Mouse (Mus musculus) midbrain, embryonic 10.5 days (tissue): ENCODE data around the gene Crlf1. TPM values are rescaled to one million over a fixed set of nuclear protein-coding genes. Genes with fewer than 3 reads are reported as not detected.
"Not testable (repeated sequence)": the region's sequence is repeated elsewhere in the genome, so short reads cannot be mapped to it uniquely, and the experiment has no call there.

Experiments
- DNase-seq: peaks from one replicate; pipeline ENCODE4 v3.0.0-alpha.2; 2017; ENCODE audit warnings: low spot score
- H3K27ac ChIP-seq: fragments of 300-500 bp; sonication (generic); replicated peaks from 2 replicates; pipeline ENCODE4 v1.5.1; 2016; ENCODE audit warnings: mild to moderate bottlenecking
- H3K27me3 ChIP-seq: fragments of 300-500 bp; sonication (generic); 2 replicates; pipeline ENCODE4 v1.6.1; 2016; ENCODE audit warnings: low read depth, mild to moderate bottlenecking; ENCODE audit not compliant: poor library complexity, severe bottlenecking
- H3K36me3 ChIP-seq: fragments of 300-500 bp; sonication (generic); 2 replicates; pipeline ENCODE4 v1.6.1; 2016; ENCODE audit warnings: mild to moderate bottlenecking, moderate library complexity
- H3K4me1 ChIP-seq: fragments of 300-500 bp; sonication (generic); 2 replicates; pipeline ENCODE4 v1.6.1; 2016
- H3K4me3 ChIP-seq: fragments of 300-500 bp; sonication (generic); 2 replicates; pipeline ENCODE4 v1.5.1; 2016; ENCODE audit warnings: mild to moderate bottlenecking, moderate library complexity
- H3K9me3 ChIP-seq: fragments of 300-500 bp; sonication (generic); replicated peaks from 2 replicates; pipeline ENCODE4 v1.6.1; 2016; ENCODE audit warnings: mild to moderate bottlenecking
- WGBS: fragments of 180-500 bp; shearing (Covaris S2); methylation state at CpG from one replicate; pipeline ENCODE4 v1.1.7; 2016; 5-methylcytosine and 5-hydroxymethylcytosine counted together
- polyA plus RNA-seq: library from polyadenylated mRNA; unstranded; fragments of >200 nt; fragmentation: Nextera tagmentation; extraction: Ambion mirVana; gene quantifications from 2 replicates; pipeline ENCODE4 v1.2.1, GENCODE M21; 2016

The Crlf1 gene
- polyA plus RNA-seq, 1 experiment from 2014 or later = 2.3 TPM

- peaks cover 40% of the 10 kb centered on the region for H3K36me3 ChIP-seq
- no peaks in the 10 kb centered on the region for H3K9me3 ChIP-seq
- H3K4me1 ChIP-seq = peaks cover 75% of the 10 kb centered on the region
- H3K27ac ChIP-seq = peak overlapping the region; percentile 97
- WGBS = 38% methylated on average over 32 of the region's 32 CpGs
- H3K27me3 ChIP-seq = peaks cover 45% of the 10 kb centered on the region
- peak overlapping the region; percentile 81 for H3K4me3 ChIP-seq
- DNase-seq = no peak
Measured at GRCm38 (mm10) chr8:70505698-70506327, 12.9 kb downstream of the Crlf1 start.

GRCm38 (mm10) chr8:70506328-70507026, 13.5 kb downstream of the Crlf1 start, which contains the start of gene Rex1bd:
Gene Rex1bd, minus strand, starts transcription at chr8:70506752.
- H3K4me1 ChIP-seq = peaks cover 78% of the 10 kb centered on the region
- 2% methylated on average over 40 of the region's 40 CpGs for WGBS
- peak within 1 kb of the TSS; percentile 97 for H3K27ac ChIP-seq
- peak; percentile 97 for DNase-seq
- peak within 1 kb of the TSS; percentile 81 for H3K4me3 ChIP-seq
- H3K9me3 ChIP-seq = no peaks in the 10 kb centered on the region
- peaks cover 40% of the 10 kb centered on the region for H3K36me3 ChIP-seq
- H3K27me3 ChIP-seq = peaks cover 38% of the 10 kb centered on the region

GRCm38 (mm10) chr8:70507027-70507393, 14.1 kb downstream of the Crlf1 start:
- H3K4me3 ChIP-seq = peak overlapping the region; percentile 81
- H3K4me1 ChIP-seq = peaks cover 78% of the 10 kb centered on the region
- peaks cover 33% of the 10 kb centered on the region for H3K27me3 ChIP-seq
- WGBS = 62% methylated on average over 5 of the region's 5 CpGs
- no peaks in the 10 kb centered on the region for H3K9me3 ChIP-seq
- peaks cover 45% of the 10 kb centered on the region for H3K36me3 ChIP-seq
- peak overlapping the region; percentile 97; the same call in 1 of the 2 replicates for H3K27ac ChIP-seq
- no peak for DNase-seq

DNA sequence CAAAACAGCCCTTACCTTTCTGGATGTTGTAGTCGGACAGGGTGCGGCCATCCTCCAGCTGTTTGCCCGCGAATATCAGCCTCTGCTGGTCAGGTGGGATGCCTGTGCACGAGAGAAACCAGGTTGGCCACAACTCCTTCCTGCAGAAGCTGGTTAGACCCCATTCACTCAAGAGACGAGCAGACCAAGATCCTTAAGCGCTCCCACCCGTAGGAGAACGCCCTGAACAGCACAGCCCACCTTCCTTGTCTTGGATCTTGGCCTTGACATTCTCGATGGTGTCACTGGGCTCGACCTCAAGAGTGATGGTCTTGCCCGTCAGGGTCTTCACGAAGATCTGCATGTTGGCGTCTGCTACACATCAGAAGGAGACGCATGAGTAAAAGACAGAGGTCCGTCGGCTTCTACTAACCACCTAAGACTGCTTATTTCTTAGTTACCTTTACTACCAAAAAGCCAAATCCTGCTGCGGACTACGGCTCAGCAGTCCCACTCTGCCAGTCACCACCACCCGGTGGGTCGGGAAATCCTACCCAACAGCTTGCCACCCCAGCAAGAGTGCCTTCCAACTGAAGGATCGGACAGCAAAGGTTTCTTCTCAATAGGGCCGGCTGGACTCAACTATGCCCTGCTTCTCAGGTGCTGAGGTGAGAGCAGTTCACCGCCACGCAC, 16.5 kb downstream of the Crlf1 start:
- Histone ChIP-seq H3K36me3 (peaks cover 59% of the 10 kb centered on the region), H3K27me3 (peaks cover 9% of the 10 kb centered on the region), H3K4me1 (peaks cover 55% of the 10 kb centered on the region), H3K27ac (peak overlapping the region; percentile 96), H3K4me3 (peak overlapping the region; percentile 98), H3K9me3 (no peaks in the 10 kb centered on the region)
- WGBS = 19% methylated on average over 25 of the region's 25 CpGs
- no peak for DNase-seq

DNA sequence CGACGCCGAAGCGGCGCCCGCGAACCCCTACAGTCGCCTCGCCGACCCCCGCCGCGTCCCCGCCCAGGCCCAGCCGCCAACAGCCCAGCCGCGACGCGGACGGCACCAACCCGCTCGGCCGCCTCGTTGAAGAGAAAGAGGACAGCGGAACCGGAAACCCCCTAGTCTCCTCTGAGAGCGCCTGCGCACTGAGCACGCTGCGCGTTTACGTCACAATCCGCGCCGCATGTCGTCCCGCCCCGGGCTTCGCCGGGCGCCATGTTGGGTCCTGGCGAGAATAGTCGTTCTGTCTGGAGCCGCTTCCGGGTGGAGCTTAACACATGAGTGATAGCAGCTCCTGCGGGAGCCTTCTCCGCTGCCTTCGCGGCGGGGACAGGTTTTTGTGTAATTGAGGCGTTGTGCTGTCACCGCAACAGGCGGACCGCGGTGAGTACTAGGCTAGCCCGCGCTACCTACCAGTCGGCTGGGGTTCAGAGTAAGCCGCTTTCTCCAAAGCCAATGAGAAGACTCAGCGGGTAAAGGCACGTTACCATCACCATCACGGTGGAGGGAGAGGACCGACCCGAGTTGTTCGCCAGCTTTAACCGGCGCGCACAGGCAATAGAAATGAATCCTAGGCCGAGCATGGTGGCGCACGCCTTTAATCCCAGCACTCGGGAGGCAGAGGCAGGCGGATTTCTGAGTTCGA, 17.4 kb downstream of the Crlf1 start, which contains the start of gene Uba52:
Gene Uba52, minus strand, starts transcription at position 574 of the 688 bp plus-strand sequence.
- Histone ChIP-seq H3K4me3 (peak within 1 kb of the TSS; percentile 98), H3K4me1 (peaks cover 46% of the 10 kb centered on the region), H3K9me3 (no peaks in the 10 kb centered on the region), H3K27ac (peak within 1 kb of the TSS; percentile 96), H3K27me3 (no peaks in the 10 kb centered on the region), H3K36me3 (peaks cover 61% of the 10 kb centered on the region)
- WGBS = 1% methylated on average over 74 of the region's 74 CpGs
- peak; percentile 97 for DNase-seq

DNA sequence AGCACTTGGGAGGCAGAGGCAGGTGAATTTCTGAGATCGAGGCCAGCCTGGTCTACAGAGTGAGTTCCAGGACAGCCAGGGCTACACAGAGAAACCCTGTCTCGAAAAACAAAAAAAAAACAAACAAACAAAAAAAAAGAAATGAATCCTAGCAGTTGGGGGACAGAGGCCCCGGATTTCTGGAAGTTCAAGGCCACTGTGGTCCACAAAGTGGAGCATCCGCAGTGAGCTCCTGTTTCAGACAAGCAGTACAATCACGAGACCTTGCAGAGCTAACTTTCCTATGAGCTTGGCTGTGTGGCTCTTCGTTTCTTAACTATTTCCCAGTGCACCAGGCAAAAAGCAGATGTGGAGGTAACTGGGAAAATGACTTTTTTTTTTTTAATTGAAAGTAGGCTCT, 18.2 kb downstream of the Crlf1 start:
- not testable (repeated sequence) for DNase-seq, H3K9me3 ChIP-seq, H3K27me3 ChIP-seq
- Histone ChIP-seq H3K27ac (peak overlapping the region; percentile 96), H3K36me3 (peaks cover 69% of the 10 kb centered on the region), H3K4me3 (peak overlapping the region; percentile 98), H3K4me1 (peaks cover 38% of the 10 kb centered on the region)
- WGBS = 84% methylated on average over 6 of the region's 6 CpGs

- Histone ChIP-seq H3K36me3 (peaks cover 75% of the 10 kb centered on the region), H3K27ac (no peak overlapping the region), H3K4me1 (peaks cover 35% of the 10 kb centered on the region), H3K27me3 (no peaks in the 10 kb centered on the region), H3K9me3 (no peaks in the 10 kb centered on the region), H3K4me3 (peak overlapping the region; percentile 98; the same call in 1 of the 2 replicates)
- WGBS = 95% methylated on average over 2 of the region's 2 CpGs
- no peak for DNase-seq
Measured at GRCm38 (mm10) chr8:70511770-70512169, 18.8 kb downstream of the Crlf1 start.

- Histone ChIP-seq H3K27me3 (no peaks in the 10 kb centered on the region), H3K36me3 (peaks cover 72% of the 10 kb centered on the region), H3K4me3 (0 out of 2 replicates have a peak overlapping the region, but pooled peaks have one; percentile 98), H3K27ac (no peak overlapping the region), H3K9me3 (no peaks in the 10 kb centered on the region), H3K4me1 (peaks cover 30% of the 10 kb centered on the region)
- 93% methylated on average over 11 of the region's 11 CpGs for WGBS
- no peak for DNase-seq
Measured at GRCm38 (mm10) chr8:70512253-70512903, 19.4 kb downstream of the Crlf1 start.

DNA sequence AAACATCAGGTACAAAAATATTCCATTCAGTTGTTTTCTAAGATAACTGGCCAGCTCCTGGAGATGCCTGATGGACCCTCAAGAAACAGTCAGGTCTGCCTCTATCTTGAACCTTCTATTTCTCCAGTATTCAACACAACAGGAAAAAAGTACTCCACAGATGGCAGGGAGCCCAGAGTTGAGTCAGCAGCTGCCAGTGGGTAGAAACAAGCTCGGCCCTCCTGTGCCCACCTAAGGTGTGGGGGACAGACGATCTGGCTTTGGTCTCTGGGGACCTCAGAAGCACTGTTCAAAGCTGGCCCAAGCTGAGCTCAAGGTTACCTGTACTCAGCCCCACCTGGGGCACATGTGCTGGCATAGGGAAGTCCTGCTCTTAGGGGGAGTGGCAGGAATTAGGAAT, 20.5 kb downstream of the Crlf1 start:
- Histone ChIP-seq H3K27ac (no peak overlapping the region), H3K27me3 (no peaks in the 10 kb centered on the region), H3K36me3 (peaks cover 73% of the 10 kb centered on the region), H3K4me1 (peaks cover 27% of the 10 kb centered on the region), H3K9me3 (no peaks in the 10 kb centered on the region), H3K4me3 (no peak overlapping the region)
- 93% methylated on average over 2 of the region's 2 CpGs for WGBS
- DNase-seq = no peak

GRCm38 (mm10) chr8:70517940-70518643, 25.1 kb downstream of the Crlf1 start:
- Histone ChIP-seq H3K36me3 (peaks cover 68% of the 10 kb centered on the region), H3K4me3 (no peak overlapping the region), H3K27me3 (no peaks in the 10 kb centered on the region), H3K27ac (no peak overlapping the region), H3K4me1 (peaks cover 17% of the 10 kb centered on the region), H3K9me3 (no peaks in the 10 kb centered on the region)
- no peak for DNase-seq
- 80% methylated on average over 10 of the region's 10 CpGs for WGBS

DNA sequence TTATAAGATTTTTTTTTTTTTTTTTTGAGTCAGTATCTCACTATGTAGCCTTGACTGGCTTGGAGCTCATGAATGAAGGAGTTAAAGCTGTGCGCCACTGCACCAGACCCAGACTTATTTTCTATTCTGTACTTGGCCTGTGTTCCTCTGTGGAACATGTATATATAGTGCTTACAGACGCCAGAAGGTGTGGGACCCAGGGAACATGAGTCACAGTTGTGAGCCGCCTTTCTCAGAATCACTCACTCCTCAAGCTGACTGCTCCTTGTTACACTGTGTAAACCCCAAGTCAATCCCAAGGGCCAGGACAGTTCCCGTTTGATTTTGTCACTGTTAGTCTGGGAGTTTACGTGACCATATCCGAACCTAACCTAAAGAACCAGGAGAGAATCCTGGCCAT, 26.1 kb downstream of the Crlf1 start:
- 90% methylated on average over 6 of the region's 6 CpGs for WGBS
- no peaks in the 10 kb centered on the region for H3K27me3 ChIP-seq
- H3K27ac ChIP-seq = no peak overlapping the region
- H3K36me3 ChIP-seq = peaks cover 58% of the 10 kb centered on the region
- no peak overlapping the region for H3K4me3 ChIP-seq
- no peak for DNase-seq
- H3K9me3 ChIP-seq = no peaks in the 10 kb centered on the region
- peaks cover 24% of the 10 kb centered on the region for H3K4me1 ChIP-seq
